Mouse (Mus musculus): ENCODE results near the gene Tbcel.
A peak's percentile ranks its signal among the peaks of the same experiment; 100 is the strongest.

The Tbcel gene

DNA sequence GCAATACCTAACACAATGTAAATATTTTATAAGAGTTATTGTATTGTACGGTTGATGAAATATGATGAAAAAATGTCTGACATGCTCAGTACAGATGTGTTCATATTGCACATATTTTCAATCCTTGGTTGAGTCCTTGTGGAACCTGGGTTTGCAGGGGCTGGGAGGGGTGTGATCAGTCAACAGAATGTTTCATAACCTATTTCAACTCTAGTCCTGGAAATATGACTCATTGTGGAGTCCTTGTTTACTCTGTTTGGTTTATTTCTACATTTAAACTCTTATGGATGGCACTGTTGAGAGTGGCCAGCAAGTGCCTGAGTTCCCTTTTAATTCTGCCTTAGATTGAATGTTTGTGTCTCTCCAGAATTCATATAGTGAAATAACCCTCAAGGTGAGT lies 22.9 kb downstream of the Tbcel start:
- no peak for DNase-seq

DNA sequence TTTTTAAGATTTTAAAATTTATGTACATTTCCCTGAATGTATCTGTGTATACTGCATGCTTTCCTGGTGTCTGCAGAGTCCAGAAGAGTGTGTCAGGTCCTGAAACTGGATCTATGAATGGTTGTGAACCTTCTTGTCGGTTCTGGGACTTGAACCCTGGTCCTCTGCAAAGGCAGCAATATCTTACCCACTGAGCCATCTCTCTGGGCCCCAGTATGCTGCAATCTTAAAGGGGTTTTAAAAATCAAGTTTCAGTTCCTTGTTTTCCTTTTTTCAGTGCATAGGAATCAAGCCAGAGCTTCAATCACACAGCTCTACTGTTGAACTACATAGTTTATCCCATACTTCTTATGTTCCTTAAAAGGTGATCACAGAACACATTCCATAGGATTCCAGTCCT lies 24.7 kb downstream of the Tbcel start:
- DNase-seq: no peak

DNA sequence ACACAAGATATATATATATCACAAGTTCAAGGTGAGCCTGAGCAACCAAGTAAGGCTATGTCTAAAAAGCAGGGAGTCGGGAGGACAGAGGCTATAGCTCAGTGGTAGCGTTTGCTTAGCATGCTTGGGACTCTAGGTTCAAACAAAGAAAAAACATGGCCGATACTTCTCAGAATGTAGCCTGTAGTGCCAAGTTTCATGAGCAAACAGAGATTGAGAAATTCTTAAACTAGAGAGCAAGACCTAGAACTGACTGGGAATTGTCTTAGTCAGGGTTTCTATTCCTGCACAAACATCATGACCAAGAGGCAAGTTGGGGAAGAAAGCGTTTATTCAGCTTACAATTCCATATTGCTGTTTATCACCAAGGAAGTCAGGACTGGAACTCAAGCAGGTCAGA lies 31.4 kb downstream of the Tbcel start:
- DNase-seq: no peak

DNA sequence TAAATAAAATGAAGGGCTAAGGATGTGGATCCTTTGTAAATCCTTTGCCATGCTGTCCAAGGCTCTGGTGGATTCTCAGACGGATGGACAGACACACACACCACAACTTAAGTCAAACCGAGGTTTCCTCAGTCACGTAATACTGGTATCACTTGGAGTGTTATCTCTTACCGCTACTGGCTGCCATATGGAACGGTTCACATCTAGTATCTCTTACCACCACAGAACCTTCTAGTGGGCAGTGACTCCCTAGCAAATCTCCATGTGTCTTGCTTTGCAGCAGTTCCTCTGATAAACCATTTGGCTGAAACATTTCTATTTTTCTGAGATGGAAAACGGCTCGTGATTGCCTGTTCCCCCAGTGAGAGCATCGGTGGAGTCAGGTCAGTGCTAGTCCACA lies 33.4 kb downstream of the Tbcel start:
- no peak for DNase-seq

DNA sequence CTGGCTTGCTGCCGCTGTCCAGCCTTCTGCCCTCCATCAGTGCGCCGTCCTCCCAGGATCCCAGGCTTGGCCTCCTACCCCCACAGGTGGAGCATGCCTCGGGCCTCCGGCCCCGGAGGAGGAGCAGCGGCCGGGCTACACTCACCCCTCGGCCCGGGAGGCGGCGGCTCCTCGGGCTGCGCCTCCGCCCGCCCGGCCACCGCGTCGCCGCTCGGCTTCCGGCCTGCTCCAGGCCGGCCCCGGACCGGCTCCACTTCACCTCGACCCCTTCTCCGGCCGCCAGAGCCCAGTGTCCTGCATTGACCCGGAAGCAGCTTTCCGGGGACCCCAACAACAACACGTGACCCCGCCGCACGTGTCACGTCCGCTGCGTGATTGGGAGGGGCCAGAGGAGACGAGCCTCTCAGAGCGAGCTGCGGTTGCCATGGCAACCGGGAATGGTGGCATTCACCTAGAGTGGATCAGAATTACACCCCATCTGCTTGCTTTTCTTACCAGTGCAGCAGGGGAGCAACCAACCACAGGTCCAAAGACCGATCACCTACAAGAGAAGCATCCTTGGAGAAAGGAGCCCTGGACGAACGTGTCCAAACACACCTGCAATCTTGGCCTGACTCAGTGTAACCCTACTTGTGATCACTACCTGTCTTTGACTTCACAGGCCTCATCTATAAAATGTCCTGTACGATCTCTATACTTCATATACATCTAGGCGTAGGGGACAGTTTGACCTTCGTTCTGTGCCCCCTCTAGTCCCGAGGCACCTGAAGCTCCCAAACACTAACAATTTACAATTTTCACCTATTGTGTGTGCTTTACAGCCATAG lies 35.5 kb downstream of the Tbcel start:
- DNase-seq: peak; percentile 90

DNA sequence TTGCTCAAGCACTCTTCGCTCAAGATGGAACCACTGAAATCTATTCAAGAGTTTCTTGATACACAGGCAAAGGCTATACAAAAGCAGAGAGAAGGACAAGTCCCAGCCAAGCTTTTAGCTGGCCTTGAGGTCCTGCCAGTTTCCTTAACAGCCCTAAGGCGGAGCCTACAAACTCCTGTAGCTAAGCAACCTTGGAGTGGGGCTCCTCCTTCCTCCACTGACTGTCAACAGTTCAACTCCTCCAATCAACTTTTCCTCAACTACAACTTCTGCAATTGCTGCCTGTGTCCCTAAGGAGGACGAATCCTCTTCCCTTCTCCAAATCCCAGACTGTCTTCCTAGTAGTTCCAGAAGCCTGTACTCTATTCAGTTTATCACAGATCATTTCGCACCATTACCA lies 36.4 kb downstream of the Tbcel start:
- DNase-seq: peak; percentile 46

DNA sequence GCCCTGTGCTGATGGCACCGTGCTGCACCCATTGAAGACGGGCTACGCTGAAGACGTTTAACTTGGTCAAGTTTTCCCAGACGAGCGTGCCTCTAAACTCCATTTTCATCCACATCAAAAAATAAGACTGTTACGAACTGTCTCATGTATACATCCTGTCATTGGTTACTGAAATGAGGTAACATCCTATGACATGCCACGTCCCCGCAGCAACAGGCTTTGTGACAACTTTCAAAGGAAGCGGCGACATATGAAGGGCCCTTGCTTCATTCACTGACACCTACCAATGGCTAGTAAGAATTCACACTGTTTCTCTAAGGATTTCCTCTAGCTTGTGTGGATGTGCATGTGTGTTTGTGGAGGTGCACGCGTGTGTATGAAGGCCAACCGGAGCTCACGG lies 38.3 kb downstream of the Tbcel start:
- peak; percentile 64 for DNase-seq

DNA sequence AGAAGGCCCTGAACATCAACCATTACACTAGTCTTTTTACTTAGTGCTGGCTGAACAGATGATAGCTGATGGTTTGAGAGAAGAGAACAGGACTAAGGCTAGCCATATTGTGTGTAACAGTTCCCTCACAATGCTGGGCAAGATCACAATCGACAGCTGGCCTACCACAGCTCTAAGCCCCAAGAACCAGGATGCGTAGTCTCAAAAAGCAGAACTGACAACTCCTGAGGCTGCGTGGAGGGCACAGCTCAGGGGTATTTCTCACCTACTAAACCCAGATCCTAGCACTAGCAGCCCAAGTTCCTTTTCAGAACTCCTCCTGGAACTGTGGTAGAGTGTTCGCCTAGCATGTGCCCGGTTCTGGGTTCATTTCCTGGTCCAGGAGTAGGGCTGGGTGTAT lies 39.2 kb downstream of the Tbcel start:
- DNase-seq: peak; percentile 36

DNA sequence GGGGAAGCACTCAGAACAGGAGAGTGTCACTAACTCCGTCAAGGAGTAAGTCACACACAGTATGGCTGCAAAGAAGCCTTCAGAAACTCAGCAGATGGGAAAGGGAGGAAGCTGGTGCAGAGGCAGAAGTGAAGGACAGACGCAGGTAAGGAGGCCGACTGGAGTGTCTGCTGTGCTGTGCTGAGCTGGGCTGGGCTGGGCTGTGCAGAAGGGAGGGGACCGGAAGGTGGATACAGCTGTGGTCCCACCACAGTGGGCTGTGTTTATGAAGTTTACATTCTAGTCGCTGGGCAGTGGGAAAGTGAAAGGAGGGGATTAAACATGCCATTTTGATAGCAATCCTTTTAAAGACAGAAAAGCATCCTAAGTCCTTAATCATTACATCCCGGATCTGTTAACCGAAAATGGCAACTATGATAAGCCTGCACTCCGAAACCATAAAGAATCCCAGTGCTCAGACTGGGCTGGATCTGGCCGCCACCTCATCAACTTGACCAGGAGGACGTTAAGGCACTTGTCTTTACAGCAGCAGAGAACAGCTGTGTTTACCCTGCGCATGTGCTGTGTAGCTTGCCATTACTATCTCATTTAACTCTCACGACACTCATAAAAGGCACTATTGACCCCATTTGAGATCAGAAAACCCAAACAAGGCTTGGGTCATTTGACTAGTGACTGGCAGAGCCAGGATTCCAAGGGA lies 40.3 kb downstream of the Tbcel start:
- peak; percentile 70 for DNase-seq

DNA sequence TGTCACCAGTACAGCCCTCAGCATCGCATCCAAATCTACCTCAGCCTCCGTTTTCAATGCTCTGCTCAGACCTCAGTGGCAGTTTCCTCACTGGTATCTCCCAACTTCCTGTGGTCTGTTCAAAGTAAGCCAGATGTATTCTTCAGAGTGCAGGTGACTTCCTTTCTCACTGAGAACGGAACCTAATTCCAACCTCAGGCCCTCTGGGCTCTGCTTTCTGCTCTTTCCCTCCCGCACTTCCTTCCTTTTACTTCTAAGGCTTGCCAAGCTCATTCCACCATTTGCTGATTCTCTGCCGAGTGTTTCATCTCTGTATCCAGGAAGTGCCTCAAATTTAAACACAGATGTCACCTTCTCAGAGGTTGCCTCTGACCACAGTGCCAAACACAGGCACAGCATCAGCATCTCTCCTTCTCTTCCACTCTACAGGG lies 41.9 kb downstream of the Tbcel start:
- peak; percentile 72 for DNase-seq

DNA sequence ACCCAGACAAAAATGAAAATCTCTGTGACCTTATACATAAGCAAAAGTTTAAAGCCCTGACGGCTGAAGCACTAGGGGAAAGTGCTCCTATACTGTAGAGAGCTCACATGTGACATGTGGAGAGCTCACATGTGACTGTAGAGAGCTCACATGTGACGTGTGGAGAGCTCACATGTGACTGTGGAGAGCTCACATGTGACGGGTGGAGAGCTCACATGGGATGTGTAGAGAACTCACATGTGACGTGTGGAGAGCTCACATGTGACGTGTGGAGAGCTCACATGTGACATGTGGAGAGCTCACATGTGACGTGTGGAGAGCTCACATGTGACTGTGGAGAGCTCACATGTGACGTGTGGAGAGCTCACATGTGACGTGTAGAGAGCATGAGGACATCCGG lies 43.4 kb downstream of the Tbcel start:
- no peak for DNase-seq

DNA sequence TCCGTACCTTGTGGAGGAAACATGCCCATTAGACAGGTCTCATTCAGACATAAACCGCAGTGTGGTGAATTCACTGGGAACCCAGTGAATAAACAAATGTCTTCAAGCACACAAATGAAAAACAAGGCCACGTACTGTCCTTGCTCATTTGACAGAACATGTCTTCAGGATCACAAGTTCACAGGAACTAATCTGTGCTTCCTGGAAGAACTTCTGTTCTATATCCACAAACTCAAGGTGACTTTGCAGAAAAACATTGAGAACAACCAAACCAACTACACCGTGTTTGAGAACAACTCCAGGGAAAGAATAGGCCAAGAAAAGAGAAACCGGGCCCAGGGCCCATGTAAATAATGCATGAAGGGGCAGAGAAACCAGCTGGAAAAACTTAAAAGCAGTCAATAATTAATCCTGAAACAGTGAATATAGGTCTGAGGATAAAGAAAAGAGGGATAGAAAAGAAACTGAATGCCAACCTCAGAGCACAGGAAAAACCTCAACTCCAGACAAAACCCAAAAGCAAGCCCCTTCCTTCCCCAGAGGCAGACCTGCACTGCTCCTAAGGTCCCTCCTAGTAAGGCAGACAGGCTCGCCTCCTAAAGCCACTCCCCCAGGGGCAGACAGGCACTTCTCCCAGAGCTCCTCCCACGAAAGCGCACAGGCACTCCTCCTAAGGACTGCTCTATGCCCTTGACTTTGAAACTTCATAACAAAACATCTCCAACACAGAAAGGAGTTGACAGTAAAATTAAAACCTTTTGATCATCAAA lies 44.2 kb downstream of the Tbcel start:
- DNase-seq: peak; percentile 71

DNA sequence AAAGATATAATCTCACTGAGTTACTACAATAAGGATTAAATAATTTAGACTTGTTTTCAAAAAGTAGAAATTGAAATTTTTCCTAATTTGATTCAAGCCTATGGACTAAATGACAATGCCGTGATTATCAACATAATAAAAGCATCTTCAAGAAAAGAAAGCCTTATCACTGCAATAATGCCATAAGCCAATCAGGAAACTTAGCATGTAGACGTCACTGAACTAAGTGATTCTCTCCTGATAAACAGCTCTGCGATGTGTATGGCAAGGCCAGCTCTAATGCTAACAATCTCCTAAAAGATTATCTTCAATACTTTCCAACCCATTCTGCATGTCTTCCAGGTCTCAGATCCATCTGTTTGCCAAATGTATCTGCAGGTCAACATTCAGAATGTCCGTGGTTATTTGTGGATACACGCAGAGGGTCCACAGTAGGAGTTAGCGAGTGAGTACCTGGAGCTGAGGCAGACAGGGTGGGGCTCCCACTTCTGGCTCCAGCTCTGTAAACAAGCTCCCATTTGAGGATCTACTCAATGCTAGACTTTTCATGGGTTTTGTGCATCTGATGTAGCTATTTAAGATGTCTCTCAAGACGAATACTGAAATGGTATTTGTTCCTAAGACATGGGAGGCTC lies 44.9 kb downstream of the Tbcel start:
- no peak for DNase-seq

DNA sequence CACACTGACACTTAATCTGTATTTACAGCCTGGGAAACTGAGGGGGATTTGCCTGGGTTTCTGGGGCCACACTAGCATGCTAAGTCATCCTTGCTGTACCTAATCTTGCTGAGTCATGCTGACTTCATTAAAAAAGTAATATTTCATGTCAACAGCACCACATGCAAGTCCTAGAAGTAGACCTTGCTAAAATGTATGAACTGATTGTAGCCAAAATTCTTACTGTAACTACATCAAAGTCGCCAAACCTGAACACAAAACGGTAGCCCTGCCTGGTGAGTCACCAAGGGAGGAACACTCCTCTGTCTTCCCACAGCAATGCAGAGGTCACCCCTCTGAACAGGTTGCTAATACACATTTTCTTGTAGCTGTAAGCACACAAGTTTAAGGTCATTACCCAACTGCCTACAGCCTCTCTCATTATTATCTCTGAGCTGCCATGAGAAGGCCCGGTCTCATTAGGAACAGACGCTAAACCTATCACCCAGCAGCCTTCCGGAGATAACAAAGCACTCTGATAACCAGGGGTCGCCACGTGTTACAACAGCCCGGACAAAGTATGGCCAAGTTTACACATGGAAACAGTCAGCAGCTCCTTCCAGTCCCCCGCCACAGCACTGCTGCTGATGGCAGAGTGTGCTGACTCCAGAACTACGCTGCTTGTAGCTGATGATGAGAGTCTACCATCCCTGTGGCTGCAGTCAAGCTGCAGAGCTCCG lies 46.1 kb downstream of the Tbcel start:
- no peak for DNase-seq

DNA sequence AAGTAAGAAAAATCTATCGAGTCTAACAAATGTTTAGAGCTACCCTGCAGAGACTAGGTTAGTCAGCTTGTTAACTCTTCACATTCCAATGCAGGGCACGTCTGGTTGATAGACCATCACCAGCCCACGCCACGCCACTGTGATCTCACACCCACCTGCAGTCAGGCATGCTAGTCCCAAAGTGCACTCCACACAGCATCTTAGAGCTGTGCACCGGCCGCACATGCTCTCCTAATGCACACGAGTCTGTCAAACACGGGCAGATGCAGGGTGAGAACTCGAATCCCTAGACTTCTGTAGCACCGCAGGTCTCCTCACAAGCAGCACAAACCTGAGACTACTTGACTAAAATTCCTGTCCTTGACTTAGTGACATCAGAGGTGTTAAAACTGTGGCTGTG lies 47.3 kb downstream of the Tbcel start:
- DNase-seq: no peak

DNA sequence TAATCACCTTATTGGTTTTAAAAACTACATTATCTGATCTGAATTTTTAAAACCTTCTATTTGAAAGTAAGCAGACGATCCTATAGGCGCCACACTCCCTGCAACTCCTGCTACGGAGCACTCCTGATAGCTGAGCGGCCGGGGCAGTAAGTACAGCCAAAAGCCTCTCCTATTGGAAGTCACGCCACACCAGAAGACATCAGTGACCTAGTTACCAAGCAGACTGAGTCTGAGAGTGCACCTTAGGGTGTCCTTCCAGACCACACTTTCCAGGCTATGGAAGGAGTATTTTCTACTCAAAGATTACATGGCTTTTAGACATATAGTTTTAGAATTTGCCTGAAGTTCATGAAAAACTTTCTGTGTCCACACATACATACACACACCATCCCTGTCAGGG lies 47.9 kb downstream of the Tbcel start:
- DNase-seq: no peak

DNA sequence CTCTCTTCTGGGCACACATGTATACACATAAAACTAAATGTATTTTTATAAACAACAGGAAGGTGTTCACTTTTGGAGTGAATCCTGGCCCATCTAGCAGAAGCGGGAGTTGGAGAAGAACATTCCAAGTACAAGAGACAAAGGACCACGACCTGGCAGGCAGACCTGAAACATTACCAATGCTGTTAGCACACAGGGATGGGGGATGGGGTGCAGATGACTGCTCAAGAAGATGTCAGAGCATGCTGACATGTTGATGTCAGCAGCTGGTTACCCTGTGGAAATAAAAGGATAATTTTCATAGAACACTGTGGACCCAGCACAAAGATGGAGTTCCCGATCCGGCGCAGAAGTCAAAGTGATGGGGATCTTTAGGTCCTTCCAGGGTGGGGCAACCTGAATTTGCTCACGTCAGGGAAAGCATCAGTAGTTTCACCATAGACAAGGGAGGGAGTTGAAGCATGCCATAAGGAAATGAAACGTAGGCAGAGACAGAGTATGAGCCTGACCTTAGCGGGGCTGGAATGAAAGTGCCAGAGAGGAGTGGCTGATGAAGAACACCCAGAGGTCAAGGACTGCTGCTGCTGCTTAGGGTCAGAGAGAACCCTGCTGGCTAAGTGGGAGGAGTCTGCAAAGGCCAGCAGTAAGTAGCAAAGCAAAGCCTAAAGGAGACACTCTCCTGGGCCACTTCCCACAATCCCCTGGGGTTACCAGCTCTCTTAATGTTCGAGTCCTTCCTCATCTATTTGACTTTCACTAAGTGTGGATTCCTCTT lies 48.7 kb downstream of the Tbcel start:
- no peak for DNase-seq

DNA sequence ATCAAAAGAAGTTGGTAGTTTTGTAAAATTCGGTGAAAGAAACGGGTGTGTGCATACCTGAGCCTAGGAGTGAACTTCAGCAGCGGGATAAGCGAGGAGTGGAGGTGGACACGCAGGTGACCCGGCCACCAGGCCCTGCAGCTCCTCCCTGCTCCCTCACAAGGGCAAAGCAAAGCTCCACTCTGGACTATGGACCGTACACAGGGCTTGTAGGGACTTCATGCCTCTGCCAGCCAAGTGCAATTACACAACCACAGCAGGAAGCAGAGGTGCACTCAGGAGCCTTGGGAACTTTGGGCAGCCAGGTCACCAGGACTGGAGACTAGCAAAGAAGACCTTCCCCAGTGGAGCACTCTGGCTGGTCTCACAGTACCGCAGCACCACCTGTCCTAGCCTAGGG lies 50.1 kb downstream of the Tbcel start:
- no peak for DNase-seq

DNA sequence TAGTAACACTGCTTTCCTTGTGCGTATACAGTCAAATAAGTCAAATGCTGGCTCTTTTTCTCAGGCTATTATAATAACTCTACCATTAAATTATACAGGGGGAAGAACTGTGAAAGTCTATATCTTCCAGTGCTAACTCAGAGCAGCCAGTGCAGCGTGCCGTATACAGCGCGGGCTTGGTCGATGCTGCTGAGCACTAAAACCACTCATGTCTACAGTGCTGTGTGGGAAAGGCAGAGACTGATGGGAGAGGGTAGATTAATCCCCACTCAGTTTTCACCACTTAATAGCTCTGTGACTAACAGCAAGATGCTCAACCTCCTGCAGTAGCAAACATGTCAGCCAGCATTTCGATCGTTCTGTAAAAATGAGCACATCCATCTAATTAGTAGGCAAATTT lies 53.2 kb downstream of the Tbcel start:
- no peak for DNase-seq

DNA sequence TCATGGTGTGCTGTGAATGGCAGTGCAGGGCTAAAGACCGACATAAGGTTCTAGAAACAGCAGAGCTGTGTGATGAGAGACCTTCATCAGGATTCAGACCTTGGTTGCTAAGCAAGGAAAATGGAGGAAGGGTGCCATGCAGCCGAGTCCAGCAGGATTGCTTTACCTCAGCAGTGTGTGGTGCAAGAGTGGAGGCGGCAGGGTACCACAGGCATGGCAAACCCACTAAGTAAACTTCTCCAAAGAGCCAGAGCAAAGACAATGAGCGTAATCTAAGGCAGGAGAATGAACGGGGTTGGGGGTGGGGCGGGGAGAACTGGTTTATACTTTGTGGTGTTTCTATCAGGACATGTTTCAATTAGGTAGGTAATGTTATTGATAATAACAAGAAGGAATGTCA lies 58.6 kb downstream of the Tbcel start:
- DNase-seq: no peak

DNA sequence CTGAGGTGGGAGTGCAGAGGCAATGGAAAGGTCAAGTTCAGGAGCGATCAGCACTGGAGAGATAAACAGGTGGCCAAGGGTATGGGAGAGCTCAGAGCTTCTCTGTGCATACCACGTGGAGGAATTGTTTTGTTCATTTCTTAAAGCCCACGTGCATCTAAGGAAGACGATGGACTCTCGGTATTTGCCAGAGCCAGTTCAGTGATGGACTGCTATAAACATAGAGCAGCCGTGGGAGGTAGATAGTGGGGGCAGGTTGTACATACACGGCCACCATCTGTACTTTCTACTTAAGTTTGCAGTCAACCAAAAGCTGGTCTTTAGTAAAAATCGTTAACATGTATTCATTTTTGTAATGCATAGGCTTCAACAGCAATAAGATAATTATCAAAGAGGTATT lies 65.5 kb downstream of the Tbcel start:
- no peak for DNase-seq

DNA sequence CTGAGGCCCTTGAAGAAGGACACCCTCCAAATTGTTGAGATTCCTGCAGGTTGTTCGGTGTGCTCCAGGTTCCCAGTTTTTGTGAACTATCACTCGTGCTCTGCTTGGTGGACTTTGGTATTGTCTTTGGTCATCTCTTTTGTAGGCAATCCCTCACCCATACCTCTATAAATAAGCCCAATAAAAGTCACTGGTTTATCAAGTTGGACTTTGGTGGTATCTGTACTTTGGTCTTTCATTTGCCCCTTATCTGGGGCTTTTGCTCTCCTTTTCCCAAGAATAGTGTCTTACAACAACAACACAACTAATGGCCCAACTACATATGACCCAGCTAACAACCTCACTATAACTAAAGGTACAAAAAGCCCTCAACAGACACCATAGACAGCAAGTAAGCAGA lies 66.4 kb downstream of the Tbcel start:
- no peak for DNase-seq
